ENCODE assay signal across 20 mouse cellular contexts in genomic region chr2:33351449-33351848, GRCm38 (mm10).
"Had no signal": no experiment of that assay in that cellular context is flagged by ENCODE, and none has a peak within 500 bp of the region (broad histone marks: within the 10 kb centered on the region; RNA-seq: fewer than 3 reads in every experiment).

No protein-coding gene starts in this region.

- H3K27ac ChIP-seq: kidney, embryonic 15.5 days; left cerebral cortex, adult 2 months; liver, embryonic 13.5 days; midbrain, embryonic 10.5 days; neural tube, embryonic 12.5 days; neural tube, embryonic 15.5 days; stomach, postnatal 0 days had no signal

- H3K27me3 ChIP-seq: kidney, embryonic 15.5 days; liver, embryonic 13.5 days; neural tube, embryonic 12.5 days; neural tube, embryonic 15.5 days had no signal

- H3K9ac ChIP-seq: kidney, embryonic 15.5 days; liver, embryonic 13.5 days; neural tube, embryonic 12.5 days; neural tube, embryonic 15.5 days had no signal

- H3K4me2 ChIP-seq: kidney, embryonic 15.5 days; liver, embryonic 13.5 days; neural tube, embryonic 12.5 days; neural tube, embryonic 15.5 days had no signal

- H3K9me3 ChIP-seq: kidney, embryonic 15.5 days; liver, embryonic 13.5 days; midbrain, embryonic 10.5 days; neural tube, embryonic 12.5 days; neural tube, embryonic 15.5 days had no signal

- H3K4me1 ChIP-seq: liver, embryonic 13.5 days had no signal

- DNase-seq: kidney, postnatal 10 days; kidney, postnatal 36 days; layer of hippocampus, postnatal 36 days; liver, embryonic 13.5 days; lung, adult 2 months; lung, postnatal 14 days; lung, postnatal 4 days; midbrain, embryonic 14.5 days; right cerebral cortex, adult 18-20 months; right cerebral cortex, postnatal 14 days; right cerebral cortex, postnatal 4 days; thymus, adult 2 months; thymus, postnatal 14 days; thymus, postnatal 4 days had no signal

- H3K4me3 ChIP-seq: kidney, embryonic 15.5 days; left cerebral cortex, adult 2 months; liver, embryonic 13.5 days; midbrain, embryonic 10.5 days; neural tube, embryonic 12.5 days; neural tube, embryonic 15.5 days had no signal

- H3K36me3 ChIP-seq: kidney, embryonic 15.5 days; liver, embryonic 13.5 days; midbrain, embryonic 10.5 days; neural tube, embryonic 12.5 days; neural tube, embryonic 15.5 days had no signal
